Mouse (Mus musculus) layer of hippocampus, adult 11-12 months (tissue): ENCODE measurements at regions not wholly inside any gene's neighbourhood (a gene's known extent, or its start where the extent isn't known, plus 50 kb on each side); places are given as distances from the start of the nearest gene placed in this dataset.

Experiments used
- DNase-seq: peaks from one replicate; pipeline ENCODE4 v3.0.0; 2022; ENCODE audit warnings: low spot score

DNA sequence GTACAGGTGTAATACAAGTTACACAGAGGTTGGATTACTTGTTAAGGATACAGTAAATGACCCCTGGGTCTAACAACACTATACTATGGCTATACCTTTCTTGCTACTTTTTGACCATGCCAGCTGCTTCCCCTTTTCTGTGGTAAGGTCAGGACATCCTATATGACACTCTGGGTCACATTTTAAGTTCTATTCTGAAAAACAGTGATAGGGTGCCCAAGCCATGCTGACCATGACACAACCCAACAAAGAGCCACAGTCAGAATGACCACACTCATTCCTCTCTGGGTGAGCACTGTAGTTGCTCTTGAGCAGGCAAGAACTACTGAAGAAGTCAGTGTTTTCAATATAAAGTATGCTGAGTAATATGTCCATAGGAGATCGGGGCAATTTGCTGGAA is 64.3 kb upstream of the Tnfsf11 start:
- DNase-seq: no peak

DNA sequence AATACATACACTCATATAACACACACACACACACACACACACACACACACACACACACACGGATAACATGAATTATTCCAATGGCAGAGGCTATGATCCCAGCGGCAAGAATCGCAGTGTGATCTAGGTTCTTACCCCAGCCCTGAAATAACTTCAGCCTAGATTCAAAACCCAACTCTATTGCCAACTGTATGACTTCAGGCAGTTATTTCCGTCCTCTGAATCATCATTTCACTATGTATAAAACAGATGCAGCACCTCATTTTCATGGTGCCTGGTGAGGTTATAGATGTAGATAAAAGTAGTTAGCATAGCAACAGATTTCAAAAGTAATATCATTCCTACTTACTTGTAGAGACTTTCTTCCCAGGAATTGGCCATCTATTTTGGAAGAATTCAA is 61.0 kb upstream of the Tnfsf11 start:
- no peak for DNase-seq

DNA sequence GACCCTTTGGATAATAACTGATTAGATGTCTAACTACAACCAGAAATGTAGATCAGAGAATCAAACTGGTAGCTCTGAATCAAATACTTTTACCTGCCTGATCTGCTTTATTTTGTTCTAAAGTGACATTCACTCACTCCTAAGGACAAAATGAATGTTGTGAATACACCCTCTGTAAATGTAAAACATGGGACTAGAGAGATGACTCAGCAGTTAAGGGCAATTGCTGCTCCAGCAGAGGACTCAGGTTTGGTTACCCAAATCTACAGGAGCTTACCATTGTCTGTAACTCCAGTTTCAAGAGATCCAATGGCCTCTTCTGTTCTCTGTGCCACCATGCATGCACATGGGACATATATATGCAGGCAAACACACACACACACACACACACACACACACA is 57.0 kb upstream of the Tnfsf11 start:
- no peak for DNase-seq

DNA sequence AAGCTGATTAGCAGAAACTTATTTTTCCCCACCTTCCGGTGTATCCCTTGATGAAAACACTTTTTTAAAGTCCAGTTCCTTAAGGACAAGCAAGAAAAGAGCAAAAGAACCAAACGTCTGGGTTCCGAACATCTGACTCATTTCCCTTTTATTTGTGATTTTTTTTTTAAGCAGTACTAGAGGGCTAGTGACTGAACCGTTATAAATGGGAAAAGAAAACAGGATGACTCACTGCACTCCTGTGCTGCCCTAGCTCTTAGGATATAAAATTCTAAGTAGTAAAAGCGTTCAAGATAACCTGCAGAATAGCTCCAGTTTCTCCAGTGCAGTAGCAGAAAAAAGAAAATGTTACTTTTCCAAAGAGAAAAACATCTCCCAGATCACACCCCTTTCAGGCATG is 55.3 kb upstream of the Tnfsf11 start:
- no peak for DNase-seq
